Mouse (Mus musculus) forebrain, postnatal 0 days (tissue): Measurements from ENCODE around the gene Il6ra. TPM values are rescaled to one million over a fixed set of nuclear protein-coding genes. Genes with fewer than 3 reads are reported as not detected.

ENCODE experiments used
- ATAC-seq: fragments of 200-750 bp; cut with Nextera tagmentation; 2 replicates; pipeline ENCODE4 v1.8.0; 2017; ENCODE audit warnings: mild to moderate bottlenecking, moderate library complexity
- DNase-seq: peaks from one replicate; pipeline ENCODE4 v3.0.0-alpha.2; 2015
- H3K27ac ChIP-seq: fragments of 300-500 bp; sonication (generic); 2 replicates; pipeline ENCODE4 v1.5.1; 2014; ENCODE audit warnings: low read depth, mild to moderate bottlenecking, antibody characterized with exemption, low read length, moderate library complexity, mixed read lengths
- H3K27me3 ChIP-seq: fragments of 300-500 bp; sonication (generic); 2 replicates; pipeline ENCODE4 v1.6.1; 2014; ENCODE audit warnings: mild to moderate bottlenecking, low read length, mixed read lengths; ENCODE audit not compliant: insufficient read depth
- H3K36me3 ChIP-seq: fragments of 300-500 bp; sonication (generic); 2 replicates; pipeline ENCODE4 v1.6.1; 2014; ENCODE audit warnings: mild to moderate bottlenecking, moderate library complexity; ENCODE audit not compliant: insufficient read depth
- H3K4me1 ChIP-seq: fragments of 300-500 bp; sonication (generic); 2 replicates; pipeline ENCODE4 v1.6.1; 2014; ENCODE audit warnings: antibody characterized with exemption; ENCODE audit not compliant: insufficient read depth
- H3K4me2 ChIP-seq: fragments of 300-500 bp; sonication (generic); 2 replicates; pipeline ENCODE4 v1.6.1; 2014; ENCODE audit warnings: low read depth, mild to moderate bottlenecking, moderate library complexity
- H3K4me3 ChIP-seq: fragments of 300-500 bp; sonication (generic); 2 replicates; pipeline ENCODE4 v1.5.1; 2014; ENCODE audit warnings: low read depth, low read length, mixed read lengths
- H3K9ac ChIP-seq: fragments of 300-500 bp; sonication (generic); 2 replicates; pipeline ENCODE4 v1.6.1; 2014; ENCODE audit warnings: mild to moderate bottlenecking
- H3K9me3 ChIP-seq: fragments of 300-500 bp; sonication (generic); 2 replicates; pipeline ENCODE4 v1.6.1; 2016; ENCODE audit warnings: low read length
- CTCF ChIP-seq: sonication (generic); IDR thresholded peaks from 2 replicates; pipeline ENCODE4 v1.5.1; 2016; ENCODE audit warnings: antibody characterized with exemption, control low read depth, low read depth
- WGBS: fragments of 180-500 bp; shearing (Covaris S2); extraction: QIAGEN DNeasy Blood & Tissue Kit; methylation state at CpG from one replicate; pipeline ENCODE4 v1.1.7; 2014; 5-methylcytosine and 5-hydroxymethylcytosine counted together
- polyA plus RNA-seq: library from polyadenylated mRNA; unstranded; fragments of >200 nt; fragmentation: Nextera tagmentation; extraction: Ambion mirVana; gene quantifications from 2 replicates; pipeline ENCODE4 v1.2.1, GENCODE M21; 2015
- total RNA-seq: library from RNA; depleted of rRNA; stranded (reverse); fragments of >200 nt; gene quantifications from 2 replicates; pipeline ENCODE4 v1.2.3, GENCODE M21; 2014

Gene Il6ra
- total and polyA plus RNA-seq, 2 experiments from 2014 or later = 1.7 TPM

GRCm38 (mm10) chr3:89932925-89933324 lies 19.9 kb upstream of the Il6ra start:
- H3K27ac ChIP-seq = no peak overlapping the region
- H3K4me1 ChIP-seq = no peaks in the 10 kb centered on the region
- no peaks in the 10 kb centered on the region for H3K9me3 ChIP-seq
- no peak overlapping the region for H3K4me3 ChIP-seq
- no peak for TF ChIP-seq CTCF
- DNase-seq (no peak), ATAC-seq (no peak)
- H3K9ac ChIP-seq = no peak overlapping the region
- peaks cover 11% of the 10 kb centered on the region for H3K36me3 ChIP-seq
- H3K27me3 ChIP-seq = no peaks in the 10 kb centered on the region
- H3K4me2 ChIP-seq = no peak overlapping the region
- WGBS = 94% methylated on average over 2 of the region's 2 CpGs

GRCm38 (mm10) chr3:89928956-89929355 lies 16.0 kb upstream of the Il6ra start:
- no peaks in the 10 kb centered on the region for H3K27me3 ChIP-seq
- TF ChIP-seq CTCF = no peak
- H3K9me3 ChIP-seq = no peaks in the 10 kb centered on the region
- H3K9ac ChIP-seq = no peak overlapping the region
- H3K4me3 ChIP-seq = no peak overlapping the region
- no peak overlapping the region for H3K4me2 ChIP-seq
- DNase-seq = no peak
- ATAC-seq = no peak
- WGBS = 74% methylated on average over 4 of the region's 4 CpGs
- H3K27ac ChIP-seq = no peak overlapping the region
- H3K36me3 ChIP-seq = no peaks in the 10 kb centered on the region
- H3K4me1 ChIP-seq = no peaks in the 10 kb centered on the region

- H3K36me3 ChIP-seq = no peaks in the 10 kb centered on the region
- H3K4me1 ChIP-seq = no peaks in the 10 kb centered on the region
- DNase-seq (no peak), ATAC-seq (no peak)
- H3K4me2 ChIP-seq = no peak overlapping the region
- 0 out of 2 replicates have a peak, but pooled peaks have one; percentile 17 for TF ChIP-seq CTCF
- H3K4me3 ChIP-seq = no peak overlapping the region
- no peak overlapping the region for H3K9ac ChIP-seq
- no peaks in the 10 kb centered on the region for H3K9me3 ChIP-seq
- H3K27ac ChIP-seq = no peak overlapping the region
- H3K27me3 ChIP-seq = no peaks in the 10 kb centered on the region
- WGBS = 98% methylated on average over 1 of the region's 1 CpGs
Observed at GRCm38 (mm10) chr3:89926440-89926839, 13.4 kb upstream of the Il6ra start.

- 71% methylated on average over 6 of the region's 6 CpGs for WGBS
- ATAC-seq (no peak), DNase-seq (no peak)
- Histone ChIP-seq H3K27me3 (no peaks in the 10 kb centered on the region), H3K9me3 (no peaks in the 10 kb centered on the region), H3K36me3 (no peaks in the 10 kb centered on the region), H3K27ac (no peak overlapping the region), H3K4me3 (no peak overlapping the region), H3K4me2 (no peak overlapping the region), H3K9ac (no peak overlapping the region), H3K4me1 (no peaks in the 10 kb centered on the region)
- no peak for TF ChIP-seq CTCF
Observed at GRCm38 (mm10) chr3:89920711-89921110, 7.7 kb upstream of the Il6ra start.

GRCm38 (mm10) chr3:89917408-89917807 lies 4.4 kb upstream of the Il6ra start:
- WGBS = 49% methylated on average over 3 of the region's 3 CpGs
- H3K36me3 ChIP-seq = no peaks in the 10 kb centered on the region
- H3K4me2 ChIP-seq = no peak overlapping the region
- no peak for DNase-seq
- no peak for ATAC-seq
- H3K27ac ChIP-seq = no peak overlapping the region
- H3K4me1 ChIP-seq = 0 out of 2 replicates have a peak, but pooled peaks cover 5% of the 10 kb centered on the region
- H3K9ac ChIP-seq = no peak overlapping the region
- no peaks in the 10 kb centered on the region; the same call in 1 of the 2 replicates for H3K27me3 ChIP-seq
- no peak overlapping the region for H3K4me3 ChIP-seq
- no peak for TF ChIP-seq CTCF
- no peaks in the 10 kb centered on the region for H3K9me3 ChIP-seq

- no peak overlapping the region for H3K9ac ChIP-seq
- H3K27me3 ChIP-seq = no peaks in the 10 kb centered on the region; the same call in 1 of the 2 replicates
- 95% methylated on average over 1 of the region's 1 CpGs for WGBS
- ATAC-seq = no peak
- H3K4me2 ChIP-seq = no peak overlapping the region
- no peaks in the 10 kb centered on the region for H3K9me3 ChIP-seq
- H3K4me1 ChIP-seq = 0 out of 2 replicates have a peak, but pooled peaks cover 5% of the 10 kb centered on the region
- no peak overlapping the region for H3K27ac ChIP-seq
- no peak for DNase-seq
- H3K36me3 ChIP-seq = no peaks in the 10 kb centered on the region
- H3K4me3 ChIP-seq = no peak overlapping the region
- no peak for TF ChIP-seq CTCF
Observed at GRCm38 (mm10) chr3:89916622-89917021, 3.6 kb upstream of the Il6ra start.

GRCm38 (mm10) chr3:89914700-89915099 lies 1.7 kb upstream of the Il6ra start:
- Histone ChIP-seq H3K27me3 (no peaks in the 10 kb centered on the region; the same call in 1 of the 2 replicates), H3K4me2 (no peak overlapping the region), H3K9ac (no peak overlapping the region), H3K9me3 (no peaks in the 10 kb centered on the region), H3K4me1 (0 out of 2 replicates have a peak, but pooled peaks cover 5% of the 10 kb centered on the region), H3K4me3 (no peak overlapping the region), H3K36me3 (no peaks in the 10 kb centered on the region), H3K27ac (no peak overlapping the region)
- ATAC-seq (no peak), DNase-seq (no peak)
- WGBS = 81% methylated on average over 4 of the region's 4 CpGs
- TF ChIP-seq CTCF = no peak
